Mouse (Mus musculus): Measurements from ENCODE around the gene Slc1a7.

DNA sequence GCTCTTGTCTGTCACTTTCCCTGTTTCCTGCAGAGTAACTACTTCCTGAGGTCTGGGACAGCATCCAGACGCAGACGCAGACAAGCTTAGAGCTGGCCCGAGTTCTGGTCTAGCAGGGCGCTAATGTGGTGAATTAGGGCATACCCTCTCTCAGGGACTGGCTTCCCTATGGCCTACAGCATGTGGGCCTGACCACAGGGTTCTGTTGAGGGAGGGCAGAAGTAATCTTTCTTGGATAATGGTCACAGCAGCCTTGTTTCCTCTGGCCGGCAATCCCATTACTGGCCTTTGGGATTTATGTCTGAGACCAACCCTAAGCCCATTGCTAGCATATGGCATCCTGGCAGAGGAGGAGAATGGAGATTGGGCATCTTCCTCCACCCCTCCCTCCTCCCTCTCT, 22.7 kb downstream of the Slc1a7 start:
- TF ChIP-seq POLR2A (IDR thresholded peaks at IDR 0.05; ENCODE audit: low read depth, low read length) (no peak), CTCF (conservative IDR thresholded peaks at IDR 0.05; ENCODE audit: insufficient read depth, insufficient read length, low read depth, low read length) (no peak)
